Mouse (Mus musculus): Measurements from ENCODE around the gene Sgms1. TPM values are rescaled to one million over a fixed set of nuclear protein-coding genes. Genes with fewer than 3 reads are reported as not detected.

Sgms1 gene
- polyA plus RNA-seq, 1 experiment: 5.3 TPM

DNA sequence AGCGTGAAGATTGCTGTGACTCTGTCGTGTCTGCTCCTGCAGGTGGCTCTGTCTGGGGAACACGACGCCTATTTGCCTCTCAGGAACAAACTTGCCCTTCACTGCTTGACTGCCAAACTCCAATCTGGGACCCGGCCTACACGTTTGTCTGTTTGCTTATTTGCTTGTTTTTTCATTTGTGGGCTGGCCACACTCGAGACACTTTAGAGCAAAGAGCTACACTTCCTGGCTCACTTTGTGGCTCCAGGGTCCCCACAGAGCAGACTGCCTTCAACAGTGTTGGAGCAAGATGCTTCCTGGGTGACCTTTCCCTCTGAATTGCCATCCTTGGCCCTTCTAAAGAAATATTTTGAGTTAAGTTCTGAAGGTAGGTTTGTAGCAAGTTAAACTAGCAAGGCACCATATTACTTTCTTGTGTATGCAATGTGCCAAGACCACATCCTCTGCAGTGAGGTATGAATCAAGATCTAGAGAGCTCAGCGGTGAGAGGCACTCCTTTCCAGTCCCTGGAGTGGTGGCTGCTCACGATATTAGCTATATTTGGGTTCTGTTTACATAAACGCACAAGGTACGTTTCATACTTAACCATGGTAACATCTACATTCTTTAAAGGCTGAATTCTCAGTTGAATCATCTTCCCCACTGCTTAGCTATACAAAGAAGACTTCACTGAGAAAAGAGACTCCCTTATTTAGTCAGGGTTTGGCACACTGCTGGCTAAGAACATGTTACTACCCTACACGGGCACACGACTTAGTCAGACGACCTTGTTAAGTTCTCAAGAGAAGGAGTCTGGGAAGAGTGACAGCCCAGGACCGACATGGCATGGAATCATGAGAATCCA, 192.3 kb downstream of the Sgms1 start:
- H3K79me3 ChIP-seq (ENCODE audit: low read depth): peaks cover 35% of the 10 kb centered on the region
- H3K4me3 ChIP-seq (ENCODE audit: insufficient read depth, poor library complexity, severe bottlenecking): no peak overlapping the region
- peaks cover 5% of the 10 kb centered on the region for H3K36me3 ChIP-seq (ENCODE audit: control insufficient read depth, insufficient read depth)
- peaks cover 86% of the 10 kb centered on the region for H3K79me2 ChIP-seq (ENCODE audit: control insufficient read depth, insufficient read depth)
- TF ChIP-seq MYOG (IDR thresholded peaks at IDR 0.05; ENCODE audit: control insufficient read depth, extremely low read depth, insufficient read length) (no peak), MYOD1 (IDR thresholded peaks at IDR 0.05; ENCODE audit: control insufficient read depth, insufficient read length, low read depth) (no peak), FOSL1 (IDR thresholded peaks at IDR 0.05; ENCODE audit: insufficient read depth, low read length, poor library complexity, severe bottlenecking) (no peak), CTCF (IDR thresholded peaks at IDR 0.05; ENCODE audit: control insufficient read depth, insufficient read depth, insufficient read length) (no peak), USF1 (IDR thresholded peaks at IDR 0.05; ENCODE audit: low read depth) (no peak), MAX (IDR thresholded peaks at IDR 0.05) (no peak), CEBPB (IDR thresholded peaks at IDR 0.05; ENCODE audit: low read depth) (no peak)
- H3ac ChIP-seq (ENCODE audit: control insufficient read depth, insufficient read length, low read depth): no peak overlapping the region
- H3K27me3 ChIP-seq (ENCODE audit: control insufficient read depth, insufficient read depth, insufficient read length): no peaks in the 10 kb centered on the region

GRCm38 (mm10) chr19:32196222-32196621, 193.3 kb downstream of the Sgms1 start:
- Histone ChIP-seq H3K79me3 (ENCODE audit: low read depth) (peaks cover 28% of the 10 kb centered on the region), H3ac (ENCODE audit: control insufficient read depth, insufficient read length, low read depth) (no peak overlapping the region), H3K4me3 (ENCODE audit: insufficient read depth, poor library complexity, severe bottlenecking) (no peak overlapping the region), H3K27me3 (ENCODE audit: control insufficient read depth, insufficient read depth, insufficient read length) (no peaks in the 10 kb centered on the region), H3K79me2 (ENCODE audit: control insufficient read depth, insufficient read depth) (peaks cover 86% of the 10 kb centered on the region), H3K36me3 (ENCODE audit: control insufficient read depth, insufficient read depth) (peaks cover 10% of the 10 kb centered on the region)
- TF ChIP-seq MYOG (IDR thresholded peaks at IDR 0.05; ENCODE audit: control insufficient read depth, extremely low read depth, insufficient read length): no peak
- no peak for TF ChIP-seq MAX (IDR thresholded peaks at IDR 0.05)
- peak; percentile 22 for TF ChIP-seq CEBPB (IDR thresholded peaks at IDR 0.05; ENCODE audit: low read depth)
- no peak for TF ChIP-seq MYOD1 (IDR thresholded peaks at IDR 0.05; ENCODE audit: control insufficient read depth, insufficient read length, low read depth)
- TF ChIP-seq USF1 (IDR thresholded peaks at IDR 0.05; ENCODE audit: low read depth): peak; percentile 51
- TF ChIP-seq CTCF (IDR thresholded peaks at IDR 0.05; ENCODE audit: control insufficient read depth, insufficient read depth, insufficient read length): no peak
- TF ChIP-seq FOSL1 (IDR thresholded peaks at IDR 0.05; ENCODE audit: insufficient read depth, low read length, poor library complexity, severe bottlenecking): no peak

DNA sequence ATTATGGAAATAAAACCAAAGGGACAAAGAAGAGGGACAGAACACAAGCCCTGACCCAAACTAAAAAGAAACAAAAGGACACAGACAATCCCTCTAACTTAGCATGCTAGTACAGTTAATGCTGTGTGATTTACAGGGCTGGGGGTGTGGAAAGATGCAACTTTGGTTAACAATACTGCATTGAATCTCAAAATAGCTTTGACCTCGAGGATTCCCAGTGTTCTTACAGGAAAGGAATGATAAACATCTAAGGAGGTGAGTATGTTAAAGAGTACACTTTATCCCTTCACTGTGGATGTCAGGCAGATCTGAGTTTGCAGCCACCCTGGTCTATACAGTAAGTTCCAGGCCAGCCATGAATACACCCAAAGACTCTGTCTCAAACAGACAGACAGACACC, 194.7 kb downstream of the Sgms1 start:
- Histone ChIP-seq H3K79me3 (ENCODE audit: low read depth) (peaks cover 23% of the 10 kb centered on the region), H3K27me3 (ENCODE audit: control insufficient read depth, insufficient read depth, insufficient read length) (no peaks in the 10 kb centered on the region), H3K36me3 (ENCODE audit: control insufficient read depth, insufficient read depth) (peaks cover 10% of the 10 kb centered on the region), H3K4me3 (ENCODE audit: insufficient read depth, poor library complexity, severe bottlenecking) (no peak overlapping the region), H3ac (ENCODE audit: control insufficient read depth, insufficient read length, low read depth) (no peak overlapping the region), H3K79me2 (ENCODE audit: control insufficient read depth, insufficient read depth) (peaks cover 77% of the 10 kb centered on the region)
- TF ChIP-seq CTCF (IDR thresholded peaks at IDR 0.05; ENCODE audit: control insufficient read depth, insufficient read depth, insufficient read length) (no peak), CEBPB (IDR thresholded peaks at IDR 0.05; ENCODE audit: low read depth) (no peak), MYOD1 (IDR thresholded peaks at IDR 0.05; ENCODE audit: control insufficient read depth, insufficient read length, low read depth) (no peak), MYOG (IDR thresholded peaks at IDR 0.05; ENCODE audit: control insufficient read depth, extremely low read depth, insufficient read length) (no peak), MAX (IDR thresholded peaks at IDR 0.05) (no peak), USF1 (IDR thresholded peaks at IDR 0.05; ENCODE audit: low read depth) (no peak), FOSL1 (IDR thresholded peaks at IDR 0.05; ENCODE audit: insufficient read depth, low read length, poor library complexity, severe bottlenecking) (no peak)

DNA sequence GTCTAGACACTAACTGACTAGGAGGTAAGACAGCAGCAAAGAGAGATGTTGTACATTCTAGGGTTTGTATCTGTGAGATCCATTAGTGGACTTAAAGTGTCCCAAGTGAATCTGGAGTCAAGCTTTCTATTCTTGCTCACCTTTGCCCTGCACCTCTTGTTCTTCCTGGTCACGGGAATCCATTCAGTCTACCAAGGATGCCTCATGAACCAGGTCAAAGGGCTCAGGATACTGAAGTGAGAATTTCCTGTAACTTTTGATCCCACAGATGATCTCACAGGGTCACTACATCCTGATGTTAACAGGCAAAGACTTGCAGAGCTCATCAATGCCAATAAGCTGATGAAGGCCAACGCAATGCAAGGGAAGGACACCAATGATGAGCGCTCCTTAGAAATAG, 195.4 kb downstream of the Sgms1 start:
- no peak overlapping the region for H3ac ChIP-seq (ENCODE audit: control insufficient read depth, insufficient read length, low read depth)
- no peak for TF ChIP-seq FOSL1 (IDR thresholded peaks at IDR 0.05; ENCODE audit: insufficient read depth, low read length, poor library complexity, severe bottlenecking)
- TF ChIP-seq MYOG (IDR thresholded peaks at IDR 0.05; ENCODE audit: control insufficient read depth, extremely low read depth, insufficient read length): no peak
- TF ChIP-seq CTCF (IDR thresholded peaks at IDR 0.05; ENCODE audit: control insufficient read depth, insufficient read depth, insufficient read length): no peak
- TF ChIP-seq MAX (IDR thresholded peaks at IDR 0.05): no peak
- no peak for TF ChIP-seq MYOD1 (IDR thresholded peaks at IDR 0.05; ENCODE audit: control insufficient read depth, insufficient read length, low read depth)
- TF ChIP-seq CEBPB (IDR thresholded peaks at IDR 0.05; ENCODE audit: low read depth): no peak
- TF ChIP-seq USF1 (IDR thresholded peaks at IDR 0.05; ENCODE audit: low read depth): no peak
- no peaks in the 10 kb centered on the region for H3K27me3 ChIP-seq (ENCODE audit: control insufficient read depth, insufficient read depth, insufficient read length)
- H3K4me3 ChIP-seq (ENCODE audit: insufficient read depth, poor library complexity, severe bottlenecking): no peak overlapping the region
- peaks cover 27% of the 10 kb centered on the region for H3K79me3 ChIP-seq (ENCODE audit: low read depth)
- H3K36me3 ChIP-seq (ENCODE audit: control insufficient read depth, insufficient read depth): peaks cover 10% of the 10 kb centered on the region
- peaks cover 77% of the 10 kb centered on the region for H3K79me2 ChIP-seq (ENCODE audit: control insufficient read depth, insufficient read depth)

GRCm38 (mm10) chr19:32191596-32191995, 197.9 kb downstream of the Sgms1 start:
- Histone ChIP-seq H3K79me2 (ENCODE audit: control insufficient read depth, insufficient read depth) (peaks cover 87% of the 10 kb centered on the region), H3K36me3 (ENCODE audit: control insufficient read depth, insufficient read depth) (peaks cover 10% of the 10 kb centered on the region), H3K79me3 (ENCODE audit: low read depth) (peaks cover 28% of the 10 kb centered on the region), H3K4me3 (ENCODE audit: insufficient read depth, poor library complexity, severe bottlenecking) (no peak overlapping the region), H3K27me3 (ENCODE audit: control insufficient read depth, insufficient read depth, insufficient read length) (no peaks in the 10 kb centered on the region), H3ac (ENCODE audit: control insufficient read depth, insufficient read length, low read depth) (no peak overlapping the region)
- TF ChIP-seq CEBPB (IDR thresholded peaks at IDR 0.05; ENCODE audit: low read depth) (no peak), MAX (IDR thresholded peaks at IDR 0.05) (no peak), FOSL1 (IDR thresholded peaks at IDR 0.05; ENCODE audit: insufficient read depth, low read length, poor library complexity, severe bottlenecking) (no peak), MYOD1 (IDR thresholded peaks at IDR 0.05; ENCODE audit: control insufficient read depth, insufficient read length, low read depth) (no peak)

Measured in C2C12 (cell line).